8 mouse cellular contexts compared by ENCODE assay signal in the genomic region with DNA sequence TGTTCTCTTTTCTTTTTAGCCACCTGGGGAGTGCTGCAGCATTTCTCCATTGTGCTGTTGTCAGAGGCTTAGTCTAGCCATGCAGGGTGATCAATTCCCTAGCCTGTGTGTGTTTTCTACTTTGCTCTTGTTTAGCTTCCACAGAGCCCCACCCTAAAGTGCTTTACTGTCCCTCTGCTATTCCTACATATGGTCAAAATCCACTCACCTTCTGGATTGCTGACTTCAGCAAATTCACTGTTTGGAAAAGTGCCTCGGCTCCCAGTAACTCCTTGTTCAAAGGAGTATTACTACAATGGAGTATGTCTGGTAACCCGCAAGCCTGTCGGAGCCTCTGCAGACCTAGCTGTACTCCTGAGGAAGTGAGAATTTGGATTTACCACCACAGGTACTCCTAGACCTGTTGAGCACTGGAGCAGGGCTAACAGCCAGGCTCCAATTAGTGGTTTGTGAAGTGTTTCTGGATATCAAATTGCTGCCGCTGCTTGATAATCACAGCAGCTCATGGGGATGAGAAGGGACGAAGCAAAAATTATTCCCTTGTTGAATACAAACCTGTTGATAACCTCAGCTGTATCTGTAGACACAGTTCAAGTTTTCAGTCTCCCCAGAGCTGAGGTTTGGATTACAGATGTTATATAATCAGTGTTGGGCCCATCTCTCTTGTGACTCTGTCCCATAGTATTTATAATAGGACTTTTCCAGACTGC. TPM values are rescaled to one million over a fixed set of nuclear protein-coding genes. Genes with fewer than 3 reads are reported as not detected.
A peak's percentile ranks its signal among the peaks of the same experiment; 100 is the strongest.
DNase-seq lines count a peak whose midpoint lies in the region; ATAC-seq and TF ChIP-seq lines count a peak whose summit lies in the region.

No protein-coding gene starts in this region.

- no peaks in the 10 kb centered on the region for H3K36me3 ChIP-seq in heart, embryonic 15.5 days
- H3K36me3 ChIP-seq in heart, adult 2 months (ENCODE audit: control insufficient read depth, insufficient read depth, low read length): peaks cover 3% of the 10 kb centered on the region
- H3K36me3 ChIP-seq in hindbrain, embryonic 16.5 days (ENCODE audit: control insufficient read depth, insufficient read depth, low read length): no peaks in the 10 kb centered on the region
- no peaks in the 10 kb centered on the region for H3K36me3 ChIP-seq in midbrain, postnatal 0 days (ENCODE audit: insufficient read depth, low read length)

- no peak for ATAC-seq in heart, embryonic 15.5 days (replicated peaks; ENCODE audit: insufficient number of reproducible peaks, insufficient read depth, low FRiP score, low read depth)
- no peak for ATAC-seq in hindbrain, embryonic 16.5 days
- no peak for ATAC-seq in midbrain, postnatal 0 days (ENCODE audit: low FRiP score)

- H3K4me1 ChIP-seq in heart, embryonic 15.5 days (replicated peaks): peaks cover 11% of the 10 kb centered on the region
- peaks cover 3% of the 10 kb centered on the region for H3K4me1 ChIP-seq in heart, adult 2 months (ENCODE audit: control insufficient read depth, insufficient read depth, low read length)
- peaks cover 2% of the 10 kb centered on the region for H3K4me1 ChIP-seq in hindbrain, embryonic 16.5 days (ENCODE audit: control insufficient read depth, insufficient read depth, low read depth, low read length)
- H3K4me1 ChIP-seq in midbrain, postnatal 0 days (ENCODE audit: insufficient read depth, low read length): peaks cover 5% of the 10 kb centered on the region; the same call in 1 of the 2 replicates

- intact Hi-C loops in heart, adult 2 months (cut with DNase I): loop anchor here (2.0 kb wide), 1 partner anchor 39 kb away; no protein-coding TSS in a partner anchor

- no peaks in the 10 kb centered on the region for H3K9me3 ChIP-seq in heart, embryonic 15.5 days (replicated peaks)
- H3K9me3 ChIP-seq in hindbrain, embryonic 16.5 days (ENCODE audit: control insufficient read depth, low read length): no peaks in the 10 kb centered on the region
- no peaks in the 10 kb centered on the region for H3K9me3 ChIP-seq in midbrain, postnatal 0 days (ENCODE audit: low read length)

- 49% methylated on average over 5 of the region's 5 CpGs for WGBS in heart, embryonic 15.5 days
- WGBS in heart, adult 2 months: 46% methylated on average over 5 of the region's 5 CpGs
- 35% methylated on average over 5 of the region's 5 CpGs for WGBS in hindbrain, embryonic 16.5 days
- 32% methylated on average over 5 of the region's 5 CpGs for WGBS in midbrain, postnatal 0 days

- no peak overlapping the region for H3K27ac ChIP-seq in heart, embryonic 15.5 days
- H3K27ac ChIP-seq in heart, adult 2 months: no peak overlapping the region; the same call in 1 of the 2 replicates
- H3K27ac ChIP-seq in hindbrain, embryonic 16.5 days (ENCODE audit: low read depth, low read length): no peak overlapping the region
- no peak overlapping the region for H3K27ac ChIP-seq in midbrain, postnatal 0 days (ENCODE audit: low read depth, low read length)

- H3K4me2 ChIP-seq in heart, embryonic 15.5 days: peak overlapping the region; percentile 79
- H3K4me2 ChIP-seq in hindbrain, embryonic 16.5 days (ENCODE audit: low read length): peak overlapping the region; percentile 64
- peak overlapping the region; percentile 93 for H3K4me2 ChIP-seq in midbrain, postnatal 0 days (ENCODE audit: low read depth, low read length, poor library complexity, severe bottlenecking)

- H3K27me3 ChIP-seq in heart, embryonic 15.5 days: no peaks in the 10 kb centered on the region
- H3K27me3 ChIP-seq in heart, adult 2 months (ENCODE audit: control insufficient read depth, insufficient read depth, low read length): no peaks in the 10 kb centered on the region
- no peaks in the 10 kb centered on the region for H3K27me3 ChIP-seq in hindbrain, embryonic 16.5 days (replicated peaks; ENCODE audit: control insufficient read depth, insufficient read depth, low read length)
- H3K27me3 ChIP-seq in midbrain, postnatal 0 days (ENCODE audit: insufficient read depth, low read length): no peaks in the 10 kb centered on the region

- H3K4me3 ChIP-seq in heart, embryonic 15.5 days: 0 out of 2 replicates have a peak overlapping the region, but pooled peaks have one; percentile 80
- no peak overlapping the region; the same call in 1 of the 2 replicates for H3K4me3 ChIP-seq in heart, adult 2 months
- no peak overlapping the region for H3K4me3 ChIP-seq in hindbrain, embryonic 16.5 days (ENCODE audit: low read length)
- H3K4me3 ChIP-seq in midbrain, postnatal 0 days (ENCODE audit: low read depth, low read length): peak overlapping the region; percentile 62; the same call in 1 of the 2 replicates

- peak overlapping the region; percentile 34; the same call in 1 of the 2 replicates for H3K9ac ChIP-seq in heart, embryonic 15.5 days
- no peak overlapping the region for H3K9ac ChIP-seq in heart, adult 2 months (ENCODE audit: low read depth, low read length)
- H3K9ac ChIP-seq in hindbrain, embryonic 16.5 days (ENCODE audit: low read depth, low read length): no peak overlapping the region
- H3K9ac ChIP-seq in midbrain, postnatal 0 days (replicated peaks; ENCODE audit: low read length, poor library complexity, severe bottlenecking): no peak overlapping the region

- no peak for DNase-seq in heart, adult 2 months
- DNase-seq in brain, embryonic 14.5 days (ENCODE audit: low read depth): peak; percentile 15
- no peak for DNase-seq in midbrain, postnatal 0 days (ENCODE audit: low spot score)
- no peak for DNase-seq in adrenal gland, adult 18-20 months (ENCODE audit: low spot score in 2 of 2)
- DNase-seq in kidney, postnatal 25 days: no peak
- no peak for DNase-seq in spleen, adult 18-20 months

- H3K79me2 ChIP-seq in heart, adult 2 months (replicated peaks; ENCODE audit: control insufficient read depth, insufficient read depth, low read length): peaks cover 4% of the 10 kb centered on the region

- no peak for TF ChIP-seq POLR2A in heart, adult 2 months (IDR thresholded peaks at IDR 0.05; ENCODE audit: insufficient read depth, low read depth, low read length)
- no peak for TF ChIP-seq POLR2A in brain, embryonic 14.5 days (IDR thresholded peaks at IDR 0.05; ENCODE audit: borderline replicate concordance, extremely low read depth, insufficient read depth, insufficient read length, poor library complexity, severe bottlenecking)

- no peak for TF ChIP-seq EP300 in heart, adult 2 months (IDR thresholded peaks at IDR 0.05; ENCODE audit: insufficient read depth, low read depth, low read length)

- no peak for TF ChIP-seq CTCF in heart, adult 2 months (IDR thresholded peaks at IDR 0.05)
- TF ChIP-seq CTCF in brain, embryonic 14.5 days (IDR thresholded peaks at IDR 0.05; ENCODE audit: borderline replicate concordance, extremely low read depth, insufficient read depth, insufficient read length): no peak
- no peak for TF ChIP-seq CTCF in midbrain, postnatal 0 days (IDR thresholded peaks at IDR 0.05)

RNA-seq across cellular contexts. Expression of a gene that starts 3.8 kb away (rescaled TPM):
- polyA plus RNA-seq in heart, embryonic 15.5 days (2015; fragmentation: Nextera tagmentation; extraction: Ambion mirVana): 70.7 and 75.5 TPM in 2 replicates
- 10 to 100 TPM; 42.4 to 54.1 TPM for total RNA-seq in heart, adult 2 months (2021)
- 24.0 and 28.0 TPM in 2 replicates for polyA plus RNA-seq in heart, adult 2 months (2012; rRNA removed)
- polyA plus RNA-seq in brain, embryonic 14.5 days (2012; rRNA removed): 43.3 and 53.1 TPM in 2 replicates
- polyA plus RNA-seq in hindbrain, embryonic 16.5 days (2015; fragmentation: Nextera tagmentation; extraction: Ambion mirVana): 62.9 and 63.7 TPM in 2 replicates
- 60.2 and 62.7 TPM in 2 replicates for total RNA-seq in midbrain, postnatal 0 days (2014; rRNA removed)
- 37.9 and 40.5 TPM in 2 replicates for polyA plus RNA-seq in midbrain, postnatal 0 days (2015; fragmentation: Nextera tagmentation; extraction: Ambion mirVana)
- total RNA-seq in adrenal gland, adult 18-20 months (2021): 100 to 1,000 TPM; 160 to 307 TPM

Comparison
In these comparisons a context has a peak if more than half of its experiments do, and no peak if none do; other contexts are left out.
1. H3K4me3 ChIP-seq: peak in heart, embryonic 15.5 days (single experiment) and midbrain, postnatal 0 days (single experiment); none in heart, adult 2 months (single experiment) and hindbrain, embryonic 16.5 days (single experiment).
2. Peak in every context shown above with its lines, with median percentiles within 50 percentile points of each other: H3K4me2 ChIP-seq.